Mouse (Mus musculus): ENCODE results near the gene Gstt4. TPM values are rescaled to one million over a fixed set of nuclear protein-coding genes. Genes with fewer than 3 reads are reported as not detected.
A peak's percentile ranks its signal among the peaks of the same experiment; 100 is the strongest.

Gstt4 gene
- polyA plus RNA-seq, 1 experiment from 2014 or later, result not detected

DNA sequence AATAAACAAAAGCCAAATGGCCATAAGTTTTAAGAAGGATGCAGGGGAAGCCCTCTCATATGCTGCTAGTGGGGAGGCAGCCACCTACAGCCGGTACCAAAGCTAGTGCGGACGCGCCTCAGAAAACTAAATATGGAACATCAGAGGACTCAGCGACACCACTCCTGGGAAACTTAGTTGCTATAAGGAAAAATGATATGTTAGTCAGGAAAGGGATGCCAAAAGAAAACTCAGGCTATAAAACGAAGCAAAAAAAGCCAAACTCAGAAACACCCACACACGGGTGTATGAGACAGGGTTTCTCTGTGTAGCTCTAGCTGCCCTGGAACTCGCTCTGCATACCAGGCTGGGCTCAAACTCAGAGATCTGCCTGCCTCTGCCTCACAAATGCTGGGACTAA lies 34.1 kb downstream of the Gstt4 start:
- Histone ChIP-seq H3K27ac (ENCODE audit: low read length) (no peak overlapping the region), H3K36me3 (ENCODE audit: insufficient read depth, low read length) (no peaks in the 10 kb centered on the region), H3K27me3 (replicated peaks; ENCODE audit: insufficient read depth, low read length) (no peaks in the 10 kb centered on the region), H3K9ac (replicated peaks; ENCODE audit: low read depth) (no peak overlapping the region), H3K4me1 (ENCODE audit: insufficient read depth, low read depth, low read length) (no peaks in the 10 kb centered on the region), H3K4me3 (ENCODE audit: low read depth, low read length) (no peak overlapping the region), H3K4me2 (replicated peaks; ENCODE audit: low read depth, low read length) (no peak overlapping the region), H3K9me3 (ENCODE audit: low read length) (no peaks in the 10 kb centered on the region)
- WGBS, result 89% methylated on average over 8 of the region's 8 CpGs
- DNase-seq (ENCODE audit: low spot score) (no peak), ATAC-seq (no peak)
- TF ChIP-seq CTCF (IDR thresholded peaks at IDR 0.05) (no peak), EP300 (IDR thresholded peaks at IDR 0.05) (no peak)

DNA sequence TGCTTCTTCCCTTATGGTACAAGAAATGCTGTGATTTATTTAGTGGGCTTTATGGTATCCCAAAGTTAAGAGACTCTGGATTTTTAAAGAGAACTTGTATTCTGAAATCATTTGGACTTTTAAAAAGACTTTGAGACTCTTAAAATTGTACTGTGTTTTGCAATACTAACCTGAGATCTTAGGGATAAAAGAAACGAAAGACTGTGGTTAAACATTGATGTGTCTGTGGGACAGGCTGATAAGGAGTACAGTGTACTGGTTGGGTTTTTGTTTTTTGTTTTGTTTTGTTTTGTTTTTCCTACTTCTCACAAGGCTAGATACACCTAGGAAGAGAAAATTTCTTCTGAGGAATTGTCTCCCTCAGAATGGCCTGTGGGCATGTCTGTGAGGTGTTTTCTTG lies 36.9 kb downstream of the Gstt4 start:
- ATAC-seq, result no peak
- 51% methylated on average over 1 of the region's 1 CpGs for WGBS
- Histone ChIP-seq H3K27me3 (replicated peaks; ENCODE audit: insufficient read depth, low read length) (no peaks in the 10 kb centered on the region), H3K36me3 (ENCODE audit: insufficient read depth, low read length) (no peaks in the 10 kb centered on the region), H3K4me2 (replicated peaks; ENCODE audit: low read depth, low read length) (no peak overlapping the region), H3K9me3 (ENCODE audit: low read length) (no peaks in the 10 kb centered on the region), H3K4me1 (ENCODE audit: insufficient read depth, low read depth, low read length) (0 out of 2 replicates have a peak, but pooled peaks cover 4% of the 10 kb centered on the region), H3K4me3 (ENCODE audit: low read depth, low read length) (no peak overlapping the region), H3K27ac (ENCODE audit: low read length) (no peak overlapping the region), H3K9ac (replicated peaks; ENCODE audit: low read depth) (no peak overlapping the region)
- DNase-seq (ENCODE audit: low spot score), result no peak
- TF ChIP-seq CTCF (IDR thresholded peaks at IDR 0.05) (no peak), EP300 (IDR thresholded peaks at IDR 0.05) (no peak)

DNA sequence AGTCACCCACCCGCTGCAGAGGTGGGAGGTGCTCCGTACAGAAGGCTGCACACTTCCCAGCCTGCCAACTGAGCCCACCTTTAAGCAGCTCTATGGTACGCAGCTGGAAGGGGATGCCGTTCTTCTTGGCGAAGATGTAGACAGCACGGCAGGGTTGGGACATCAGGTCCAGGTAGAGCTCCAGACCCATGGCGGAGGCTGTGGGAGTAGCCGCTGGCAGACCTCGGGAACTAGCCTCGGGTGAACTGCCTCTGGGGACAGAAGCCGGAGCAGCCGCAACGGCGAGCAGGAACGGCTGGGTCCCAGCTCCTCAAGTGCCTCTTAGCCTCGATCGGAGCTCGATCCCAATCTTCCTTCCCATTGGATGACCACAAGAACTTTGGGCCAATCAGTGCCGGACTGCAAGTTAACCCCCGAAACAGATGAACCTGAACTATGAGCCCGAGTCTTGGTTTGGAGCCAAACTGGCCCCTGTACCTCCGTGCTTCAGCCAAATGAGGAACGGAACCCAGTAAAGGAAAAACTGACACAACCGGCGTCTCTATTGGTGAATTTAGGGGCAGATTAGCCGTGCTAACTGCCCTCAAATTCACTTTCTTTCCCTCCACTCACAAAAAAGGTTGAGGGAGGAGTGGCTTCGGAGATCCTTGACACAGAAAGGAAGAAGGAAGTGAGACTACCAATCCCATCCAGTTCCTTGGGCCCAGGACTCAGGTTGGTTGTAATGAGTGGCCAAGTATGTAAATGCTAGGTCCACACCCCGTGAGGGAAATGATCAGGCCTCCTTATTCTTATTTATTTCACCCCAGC lies 41.4 kb downstream of the Gstt4 start, which contains the start of the genes Gm20441 and Gstt3:
Gm20441 (minus strand) TSS at position 186 of the 810 bp plus-strand sequence.
Gstt3 (minus strand) TSS at position 646 of the 810 bp plus-strand sequence.
- 0 out of 2 replicates have a peak, but pooled peaks cover 4% of the 10 kb centered on the region for H3K4me1 ChIP-seq (ENCODE audit: insufficient read depth, low read depth, low read length)
- peak within 1 kb of the TSS; percentile 54 for H3K9ac ChIP-seq (replicated peaks; ENCODE audit: low read depth)
- TF ChIP-seq EP300 (IDR thresholded peaks at IDR 0.05) (no peak), CTCF (IDR thresholded peaks at IDR 0.05) (0 out of 2 replicates have a peak, but pooled peaks have one; percentile 5)
- peak within 1 kb of the TSS; percentile 82 for H3K27ac ChIP-seq (ENCODE audit: low read length)
- H3K4me2 ChIP-seq (replicated peaks; ENCODE audit: low read depth, low read length), result peak within 1 kb of the TSS; percentile 85
- H3K9me3 ChIP-seq (ENCODE audit: low read length), result no peaks in the 10 kb centered on the region
- DNase-seq (ENCODE audit: low spot score) (peak; percentile 94), ATAC-seq (peak; percentile 92)
- H3K4me3 ChIP-seq (ENCODE audit: low read depth, low read length), result peak within 1 kb of the TSS; percentile 51
- 1% methylated on average over 28 of the region's 28 CpGs for WGBS
- no peaks in the 10 kb centered on the region for H3K27me3 ChIP-seq (replicated peaks; ENCODE audit: insufficient read depth, low read length)
- no peaks in the 10 kb centered on the region for H3K36me3 ChIP-seq (ENCODE audit: insufficient read depth, low read length)

DNA sequence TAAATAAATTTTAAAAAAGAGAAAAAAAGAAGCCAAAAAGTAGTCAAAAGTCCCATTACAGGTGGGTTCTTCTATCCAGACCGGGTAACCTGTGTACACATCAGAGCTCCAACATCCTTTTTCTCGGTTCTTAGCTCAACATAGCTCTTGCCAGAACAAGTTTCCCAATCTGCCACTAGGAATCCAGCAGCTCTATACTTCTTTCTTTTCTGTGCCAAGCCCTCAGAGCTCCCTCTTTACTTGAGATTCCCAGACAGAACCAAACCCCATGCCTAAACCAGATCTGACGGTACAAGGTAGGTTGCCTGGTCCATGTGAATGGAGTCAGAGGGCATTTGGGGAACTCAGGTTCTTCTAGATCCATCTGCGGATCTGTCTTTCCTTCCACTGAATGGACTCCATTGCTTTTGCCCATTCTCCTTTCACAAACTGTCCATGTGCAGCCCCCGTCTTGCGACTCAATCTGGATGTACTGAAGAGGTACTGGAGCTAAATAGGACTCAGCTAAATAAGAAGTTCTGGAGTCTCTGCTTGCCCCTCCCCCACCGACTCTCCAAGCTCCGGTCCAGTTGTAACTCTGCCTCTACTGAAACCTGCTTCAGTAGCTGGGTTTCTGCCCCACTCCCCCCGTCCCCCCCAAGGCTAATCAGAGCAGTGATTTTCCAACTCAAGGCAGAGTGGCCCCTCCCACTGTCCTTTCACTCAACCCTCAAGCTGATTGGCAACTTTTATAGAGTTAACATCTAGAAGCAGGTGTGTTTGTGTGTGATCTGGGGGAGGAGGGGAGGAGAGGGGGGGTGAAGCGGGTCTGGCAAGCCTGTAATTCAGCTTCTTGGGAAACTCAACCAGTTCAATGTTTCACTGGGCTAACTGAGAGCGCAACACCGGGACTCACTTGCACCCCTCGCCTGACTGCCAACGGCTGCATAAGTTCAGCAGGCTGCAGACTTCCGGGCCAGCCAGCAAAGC lies 42.9 kb downstream of the Gstt4 start:
- DNase-seq (ENCODE audit: low spot score) (peak; percentile 64), ATAC-seq (peak; percentile 30)
- Histone ChIP-seq H3K4me2 (replicated peaks; ENCODE audit: low read depth, low read length) (peak overlapping the region; percentile 85), H3K4me3 (ENCODE audit: low read depth, low read length) (peak overlapping the region; percentile 51), H3K4me1 (ENCODE audit: insufficient read depth, low read depth, low read length) (0 out of 2 replicates have a peak, but pooled peaks cover 4% of the 10 kb centered on the region), H3K36me3 (ENCODE audit: insufficient read depth, low read length) (no peaks in the 10 kb centered on the region), H3K27ac (ENCODE audit: low read length) (0 out of 2 replicates have a peak overlapping the region, but pooled peaks have one; percentile 5), H3K9me3 (ENCODE audit: low read length) (no peaks in the 10 kb centered on the region), H3K27me3 (replicated peaks; ENCODE audit: insufficient read depth, low read length) (no peaks in the 10 kb centered on the region), H3K9ac (replicated peaks; ENCODE audit: low read depth) (no peak overlapping the region)
- 31% methylated on average over 15 of the region's 15 CpGs for WGBS
- TF ChIP-seq EP300 (IDR thresholded peaks at IDR 0.05) (no peak), CTCF (IDR thresholded peaks at IDR 0.05) (no peak)

DNA sequence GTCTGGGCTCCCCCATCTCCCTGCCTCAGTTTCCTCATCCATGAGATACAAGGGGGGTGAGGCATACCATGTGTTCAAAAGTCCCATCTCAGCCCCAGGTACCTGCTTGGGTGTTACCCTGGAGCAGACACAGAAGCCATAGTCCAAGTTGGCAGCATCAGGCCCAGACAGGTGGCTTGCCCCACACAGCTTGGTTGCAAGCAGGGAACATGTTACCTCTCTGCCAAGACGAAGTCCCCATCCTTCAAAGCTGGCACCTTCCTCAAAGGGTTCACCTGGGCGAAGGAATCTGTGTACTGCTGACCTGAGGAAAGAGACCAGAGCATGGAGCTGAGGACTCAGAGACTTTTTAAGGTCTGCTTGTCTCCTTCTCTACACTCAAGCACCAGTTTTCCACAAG lies 44.5 kb downstream of the Gstt4 start:
- Histone ChIP-seq H3K9ac (replicated peaks; ENCODE audit: low read depth) (no peak overlapping the region), H3K4me1 (ENCODE audit: insufficient read depth, low read depth, low read length) (peaks cover 4% of the 10 kb centered on the region; the same call in 1 of the 2 replicates), H3K36me3 (ENCODE audit: insufficient read depth, low read length) (no peaks in the 10 kb centered on the region), H3K27ac (ENCODE audit: low read length) (no peak overlapping the region), H3K9me3 (ENCODE audit: low read length) (no peaks in the 10 kb centered on the region), H3K4me3 (ENCODE audit: low read depth, low read length) (no peak overlapping the region), H3K27me3 (replicated peaks; ENCODE audit: insufficient read depth, low read length) (no peaks in the 10 kb centered on the region), H3K4me2 (replicated peaks; ENCODE audit: low read depth, low read length) (no peak overlapping the region)
- DNase-seq (ENCODE audit: low spot score), result no peak
- ATAC-seq, result no peak
- no peak for TF ChIP-seq CTCF (IDR thresholded peaks at IDR 0.05)
- 93% methylated on average over 2 of the region's 2 CpGs for WGBS

DNA sequence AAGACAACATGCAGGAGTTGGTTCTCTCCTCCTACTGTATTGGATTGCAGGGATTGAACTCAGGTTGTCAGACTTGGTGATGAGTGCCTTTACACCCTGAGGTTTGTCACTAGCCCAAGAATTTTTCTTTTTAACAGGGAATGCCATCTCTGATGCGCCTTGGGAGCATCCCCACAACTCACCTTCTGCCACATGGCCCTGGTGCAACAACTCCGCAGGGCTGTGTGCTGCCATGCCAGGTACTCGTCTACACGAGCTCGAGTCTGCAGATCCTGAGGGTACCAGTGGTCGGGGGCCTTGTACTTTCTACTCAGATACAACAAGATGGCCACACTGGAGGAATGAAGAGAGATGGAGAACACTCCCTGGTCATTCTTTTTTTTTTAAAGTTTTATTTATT lies 45.8 kb downstream of the Gstt4 start:
- H3K4me2 ChIP-seq (replicated peaks; ENCODE audit: low read depth, low read length), result no peak overlapping the region
- no peak for TF ChIP-seq EP300 (IDR thresholded peaks at IDR 0.05)
- H3K27ac ChIP-seq (ENCODE audit: low read length), result no peak overlapping the region
- H3K27me3 ChIP-seq (replicated peaks; ENCODE audit: insufficient read depth, low read length), result no peaks in the 10 kb centered on the region
- H3K9me3 ChIP-seq (ENCODE audit: low read length), result no peaks in the 10 kb centered on the region
- no peak overlapping the region for H3K9ac ChIP-seq (replicated peaks; ENCODE audit: low read depth)
- no peak overlapping the region for H3K4me3 ChIP-seq (ENCODE audit: low read depth, low read length)
- no peak for ATAC-seq
- peaks cover 9% of the 10 kb centered on the region; the same call in 1 of the 2 replicates for H3K4me1 ChIP-seq (ENCODE audit: insufficient read depth, low read depth, low read length)
- no peaks in the 10 kb centered on the region for H3K36me3 ChIP-seq (ENCODE audit: insufficient read depth, low read length)
- WGBS, result 90% methylated on average over 6 of the region's 6 CpGs
- DNase-seq (ENCODE audit: low spot score), result no peak
